9 mouse cellular contexts compared by ENCODE assay signal in the genomic region with DNA sequence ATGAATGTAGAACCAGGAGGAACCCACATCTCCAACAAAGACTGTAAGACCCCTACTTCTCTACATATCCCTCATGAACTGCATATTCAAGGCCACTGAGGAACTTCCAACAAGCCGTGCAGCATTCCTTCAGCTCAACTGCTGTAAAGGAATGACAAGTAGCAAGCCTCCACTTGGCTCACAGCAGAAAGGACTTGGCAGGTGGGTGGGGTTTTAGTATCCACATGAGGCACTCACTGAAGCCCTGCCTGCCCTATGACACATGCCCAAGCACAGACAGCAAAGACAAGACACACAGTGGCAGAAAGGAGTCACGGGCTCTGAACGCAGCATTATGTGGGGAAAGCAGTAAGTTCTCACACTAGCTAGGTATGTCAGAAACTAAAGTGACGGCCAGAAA. TPM values are rescaled to one million over a fixed set of nuclear protein-coding genes. Genes with fewer than 3 reads are reported as not detected.
DNase-seq lines count a peak whose midpoint lies in the region.
"Had no signal": no experiment of that assay in that cellular context is flagged by ENCODE, and none has a peak within 500 bp of the region (broad histone marks: within the 10 kb centered on the region; RNA-seq: fewer than 3 reads in every experiment).

No protein-coding gene starts in this region.

- intact Hi-C loops in heart, postnatal 36 days (cut with DNase I): no loop called here

- DNase-seq in ZHBTc4 (ENCODE audit: low read depth, low spot score): peak; percentile 39
- DNase-seq in gastrocnemius, adult 18-20 months (ENCODE audit: low spot score): peak; percentile 76
- peak; percentile 39 to 62 for DNase-seq in heart, postnatal 36 days
- DNase-seq in lung, postnatal 14 days: peak; percentile 60
- no peak for DNase-seq in MN1 (ENCODE audit: low spot score)
- no peak for DNase-seq in retina, embryonic 14.5 days (ENCODE audit: low spot score)
- no peak for DNase-seq in thymus, adult 18-20 months
- DNase-seq in thymus, postnatal 4 days: no peak

RNA-seq across cellular contexts. Expression of a gene that starts 30.7 kb away (rescaled TPM):
- total RNA-seq in gastrocnemius, adult 18-20 months (2021): 1 to 10 TPM; 3.1 to 5.1 TPM
- 10 to 100 TPM; 20.9 to 21.1 TPM for total RNA-seq in heart, postnatal 36 days (2021)

RNA-seq across cellular contexts. Expression of a gene that starts 46.2 kb away (rescaled TPM):
- total RNA-seq in gastrocnemius, adult 18-20 months (2021): 1,000 to 10,000 TPM; 2,763 to 3,247 TPM
- under 1 TPM; 0.92 to 1.00 TPM for total RNA-seq in heart, postnatal 36 days (2021)
- total RNA-seq: granulocyte monocyte progenitor cell, adult 5-6 weeks had no signal

RNA-seq across cellular contexts. Expression of a gene that starts 58.0 kb away (rescaled TPM):
- total RNA-seq in gastrocnemius, adult 18-20 months (2021): 100 to 1,000 TPM; 141 to 171 TPM
- total RNA-seq in heart, postnatal 36 days (2021): 100 to 1,000 TPM; 111 to 118 TPM

Comparison
In these comparisons a context has a peak if more than half of its experiments do, and no peak if none do; other contexts are left out.
1. DNase-seq: peak in ZHBTc4 (single experiment), gastrocnemius, adult 18-20 months (single experiment), heart, postnatal 36 days (2 of 2) and lung, postnatal 14 days (single experiment); none in MN1 (single experiment), retina, embryonic 14.5 days (single experiment), thymus, adult 18-20 months (0 of 2) and thymus, postnatal 4 days (single experiment).
2. RNA of a gene that starts 46.2 kb away (total RNA-seq): 2,763 to 3,247 TPM in gastrocnemius, adult 18-20 months; 0.92 to 1.00 TPM in heart, postnatal 36 days; every median in the first group is over 1,000 times any median in the second.